Mouse (Mus musculus): ENCODE measurements around the gene Dhx30.
"Not testable (repeated sequence)": the region's sequence is repeated elsewhere in the genome, so short reads cannot be mapped to it uniquely, and the experiment has no call there.

Gene Dhx30

GRCm38 (mm10) chr9:110094761-110095160 is 22.9 kb downstream of the Dhx30 start:
- no peak for DNase-seq (ENCODE audit: low spot score)

- DNase-seq (ENCODE audit: low spot score): no peak
These were observed 24.3 kb downstream of the Dhx30 start for GRCm38 (mm10) chr9:110093303-110093702.

- DNase-seq (ENCODE audit: low spot score): no peak
These were observed 31.9 kb downstream of the Dhx30 start for GRCm38 (mm10) chr9:110085693-110086092.

- DNase-seq (ENCODE audit: low spot score): no peak
These were observed 33.2 kb downstream of the Dhx30 start for GRCm38 (mm10) chr9:110084201-110084964.

- no peak for DNase-seq (ENCODE audit: low spot score)
These were observed 36.6 kb downstream of the Dhx30 start for GRCm38 (mm10) chr9:110081066-110081465.

- DNase-seq (ENCODE audit: low spot score): not testable (repeated sequence)
These were observed 41.2 kb downstream of the Dhx30 start for GRCm38 (mm10) chr9:110076468-110076867.

GRCm38 (mm10) chr9:110071843-110072242 is 45.8 kb downstream of the Dhx30 start:
- DNase-seq (ENCODE audit: low spot score): peak; percentile 88

- DNase-seq (ENCODE audit: low spot score): no peak
These were observed 46.6 kb downstream of the Dhx30 start for GRCm38 (mm10) chr9:110071011-110071410.

GRCm38 (mm10) chr9:110070358-110070757 is 47.3 kb downstream of the Dhx30 start:
- DNase-seq (ENCODE audit: low spot score): no peak

GRCm38 (mm10) chr9:110068745-110069144 is 48.9 kb downstream of the Dhx30 start:
- no peak for DNase-seq (ENCODE audit: low spot score)

GRCm38 (mm10) chr9:110064641-110065040 is 53.0 kb downstream of the Dhx30 start:
- no peak for DNase-seq (ENCODE audit: low spot score)

- no peak for DNase-seq (ENCODE audit: low spot score)
These were observed 54.8 kb downstream of the Dhx30 start for GRCm38 (mm10) chr9:110062861-110063260.

- no peak for DNase-seq (ENCODE audit: low spot score)
These were observed 55.2 kb downstream of the Dhx30 start for GRCm38 (mm10) chr9:110062405-110062804.

GRCm38 (mm10) chr9:110060761-110061160 is 56.9 kb downstream of the Dhx30 start:
- DNase-seq (ENCODE audit: low spot score): no peak

GRCm38 (mm10) chr9:110057200-110057599 is 60.4 kb downstream of the Dhx30 start:
- DNase-seq (ENCODE audit: low spot score): no peak

GRCm38 (mm10) chr9:110054781-110055180 is 62.8 kb downstream of the Dhx30 start:
- DNase-seq (ENCODE audit: low spot score): no peak

GRCm38 (mm10) chr9:110054080-110054421 is 63.6 kb downstream of the Dhx30 start:
- DNase-seq (ENCODE audit: low spot score): no peak

- DNase-seq (ENCODE audit: low spot score): no peak
These were observed 64.1 kb downstream of the Dhx30 start for GRCm38 (mm10) chr9:110053305-110054079.

- DNase-seq (ENCODE audit: low spot score): no peak
These were observed 64.7 kb downstream of the Dhx30 start for GRCm38 (mm10) chr9:110052951-110053304.

- DNase-seq (ENCODE audit: low spot score): peak; percentile 54
These were observed 65.6 kb downstream of the Dhx30 start for GRCm38 (mm10) chr9:110051869-110052661.

GRCm38 (mm10) chr9:110051184-110051583 is 66.4 kb downstream of the Dhx30 start:
- DNase-seq (ENCODE audit: low spot score): no peak

GRCm38 (mm10) chr9:110047857-110048256 is 69.8 kb downstream of the Dhx30 start:
- no peak for DNase-seq (ENCODE audit: low spot score)

GRCm38 (mm10) chr9:110047260-110047659 is 70.4 kb downstream of the Dhx30 start:
- DNase-seq (ENCODE audit: low spot score): no peak
